Comparison of ENCODE assay signal across 12 mouse cellular contexts in genomic region chr6:85132794-85133193, GRCm38 (mm10). TPM values are rescaled to one million over a fixed set of nuclear protein-coding genes. Genes with fewer than 3 reads are reported as not detected.
DNase-seq lines count a peak whose midpoint lies in the region; ATAC-seq and TF ChIP-seq lines count a peak whose summit lies in the region.
"Not testable (repeated sequence)": the region's sequence is repeated elsewhere in the genome, so short reads cannot be mapped to it uniquely, and the experiment has no call there.
"Had no signal": no experiment of that assay in that cellular context is flagged by ENCODE, and none has a peak within 500 bp of the region (broad histone marks: within the 10 kb centered on the region; RNA-seq: fewer than 3 reads in every experiment).

No protein-coding gene starts in this region.

- not testable (repeated sequence) for H3K9ac ChIP-seq in kidney, postnatal 0 days (ENCODE audit: low read depth, low read length); midbrain, embryonic 14.5 days (replicated peaks; ENCODE audit: low read length)

- not testable (repeated sequence) for H3K27ac ChIP-seq in gastrocnemius, adult 2 months; kidney, postnatal 0 days; midbrain, embryonic 14.5 days (replicated peaks; ENCODE audit: low read depth, low read length)

- ATAC-seq in kidney, postnatal 0 days (replicated peaks; ENCODE audit: low FRiP score, low read depth); midbrain, embryonic 14.5 days (ENCODE audit: low FRiP score, low TSS enrichment): not testable (repeated sequence)

- TF ChIP-seq CTCF in gastrocnemius, adult 2 months (IDR thresholded peaks at IDR 0.05), result peak; percentile 58
- TF ChIP-seq CTCF in kidney, postnatal 0 days (IDR thresholded peaks at IDR 0.05; ENCODE audit: low read depth), result peak; percentile 65

- 37% methylated on average over 3 of the region's 3 CpGs for WGBS in kidney, postnatal 0 days
- WGBS in midbrain, embryonic 14.5 days, result 39% methylated on average over 3 of the region's 3 CpGs

- not testable (repeated sequence) for H3K9me3 ChIP-seq in kidney, postnatal 0 days (replicated peaks; ENCODE audit: low read length); midbrain, embryonic 14.5 days (ENCODE audit: control insufficient read depth, low read length)

- H3K36me3 ChIP-seq in kidney, postnatal 0 days (ENCODE audit: insufficient read depth, low read length), result 0 out of 2 replicates have a peak, but pooled peaks cover 12% of the 10 kb centered on the region
- H3K36me3 ChIP-seq in midbrain, embryonic 14.5 days (ENCODE audit: control insufficient read depth, insufficient read depth, low read length); splenic B cell, adult 2 months (ENCODE audit: control insufficient read depth, insufficient read depth, low read length, poor library complexity, severe bottlenecking): not testable (repeated sequence)

- DNase-seq in A20 (ENCODE audit: low read depth, low spot score), result peak; percentile 45
- peak; percentile 16 for DNase-seq in T-cell, adult 2 months (ENCODE audit: low spot score)
- peak; percentile 74 to 77 for DNase-seq in cerebellum, postnatal 10 days
- peak; percentile 34 for DNase-seq in gastrocnemius, adult 2 months
- DNase-seq in kidney, postnatal 0 days (ENCODE audit: low spot score), result peak; percentile 33
- DNase-seq in left cerebral cortex, postnatal 4 days, result peak; percentile 41
- peak; percentile 68 for DNase-seq in midbrain, embryonic 14.5 days
- DNase-seq in splenic B cell, adult 2 months (ENCODE audit: low read depth, low spot score), result peak; percentile 38

- H3K4me1 ChIP-seq in kidney, postnatal 0 days (replicated peaks; ENCODE audit: insufficient read depth, low read length); midbrain, embryonic 14.5 days (ENCODE audit: control insufficient read depth, insufficient read depth, low read length): not testable (repeated sequence)

- not testable (repeated sequence) for H3K27me3 ChIP-seq in kidney, postnatal 0 days (ENCODE audit: insufficient read depth, low read length); midbrain, embryonic 14.5 days (ENCODE audit: control insufficient read depth, insufficient read depth, low read length); splenic B cell, adult 2 months (ENCODE audit: control insufficient read depth, insufficient read depth, low read length, poor library complexity, severe bottlenecking)

- not testable (repeated sequence) for H3K4me3 ChIP-seq in gastrocnemius, adult 2 months; kidney, postnatal 0 days (replicated peaks; ENCODE audit: low read depth, low read length); midbrain, embryonic 14.5 days (replicated peaks; ENCODE audit: low read depth, low read length)

- not testable (repeated sequence) for H3K4me2 ChIP-seq in kidney, postnatal 0 days (ENCODE audit: low read length); midbrain, embryonic 14.5 days (ENCODE audit: low read length)

- intact Hi-C loops in gastrocnemius, adult 2 months (cut with DNase I), result loop anchor here (5.0 kb wide), 1 partner anchor 95 kb away; no protein-coding TSS in a partner anchor
- intact Hi-C loops in left cerebral cortex, postnatal 4 days (cut with DNase I), result loop anchor here (5.0 kb wide), 2 partner anchors 95 to 1040 kb away; no protein-coding TSS in a partner anchor

RNA-seq across cellular contexts. Expression of gene Spr, which starts 4.8 kb away (rescaled TPM):
- total RNA-seq in gastrocnemius, adult 2 months (2021), result 10 to 100 TPM; 40.7 to 57.9 TPM
- polyA plus RNA-seq in kidney, postnatal 0 days (2015; fragmentation: Nextera tagmentation; extraction: Ambion mirVana), result 78.8 and 83.7 TPM in 2 replicates
- total RNA-seq in left cerebral cortex, postnatal 4 days (2021), result 10 to 100 TPM; 41.1 to 41.7 TPM
- 36.5 and 43.3 TPM in 2 replicates for polyA plus RNA-seq in midbrain, embryonic 14.5 days (2014; fragmentation: Nextera tagmentation; extraction: Ambion mirVana)

RNA-seq across cellular contexts. Expression of gene Emx1, which starts 54.4 kb away (rescaled TPM):
- not detected for total RNA-seq in gastrocnemius, adult 2 months (2021)
- 36.5 and 40.2 TPM in 2 replicates for polyA plus RNA-seq in kidney, postnatal 0 days (2015; fragmentation: Nextera tagmentation; extraction: Ambion mirVana)
- total RNA-seq in left cerebral cortex, postnatal 4 days (2021), result 10 to 100 TPM; 41.1 to 50.2 TPM
- 1.1 and 1.6 TPM in 2 replicates for polyA plus RNA-seq in midbrain, embryonic 14.5 days (2014; fragmentation: Nextera tagmentation; extraction: Ambion mirVana)
- total RNA-seq: neutrophil, adult 5-6 weeks had no signal
- polyA plus RNA-seq: CD4-positive, CD25-positive, alpha-beta regulatory T cell, adult 4 months; hindbrain, embryonic 13.5 days; liver, embryonic 13.5 days had no signal

Comparison
In these comparisons a context has a peak if more than half of its experiments do, and no peak if none do; other contexts are left out.
1. DNase-seq: peak in every context shown above with its lines; median percentile 76 in cerebellum, postnatal 10 days; 68 in midbrain, embryonic 14.5 days; 45 in A20; 41 in left cerebral cortex, postnatal 4 days; 38 in splenic B cell, adult 2 months; 34 in gastrocnemius, adult 2 months; 33 in kidney, postnatal 0 days; 16 in T-cell, adult 2 months.
2. RNA of gene Emx1, which starts 54.4 kb away (total RNA-seq): 41.1 to 50.2 TPM in left cerebral cortex, postnatal 4 days; not detected in gastrocnemius, adult 2 months; every median in the first group is over 10 times any median in the second.